Mouse (Mus musculus) erythroblast, adult 5-6 weeks (primary cell): ENCODE measurements around the gene 1700030J22Rik. TPM values are rescaled to one million over a fixed set of nuclear protein-coding genes. Genes with fewer than 3 reads are reported as not detected.

ENCODE experiments used
- ATAC-seq: replicated peaks from 2 replicates; pipeline ENCODE4 v1.8.0; 2016; ENCODE audit warnings: moderate number of reproducible peaks, mild to moderate bottlenecking, moderate TSS enrichment, inconsistent platforms; ENCODE audit not compliant: poor library complexity, low FRiP score, severe bottlenecking
- total RNA-seq, 2 experiments: library from RNA; stranded (forward) in 1 of 2; stranded (reverse) in 1 of 2; fragments of 150-400 nt in 1 of 2; fragments of 200-764, 138-1000 nt in 1 of 2; gene quantifications; 2 replicates each; pipeline versions ENCODE4 v1.2.3 to v1.2.4; 2015 to 2017; ENCODE audit warnings: low replicate concordance in 2 of 2

The 1700030J22Rik gene
- total RNA-seq, 2 experiments from 2014 or later, result not detected

DNA sequence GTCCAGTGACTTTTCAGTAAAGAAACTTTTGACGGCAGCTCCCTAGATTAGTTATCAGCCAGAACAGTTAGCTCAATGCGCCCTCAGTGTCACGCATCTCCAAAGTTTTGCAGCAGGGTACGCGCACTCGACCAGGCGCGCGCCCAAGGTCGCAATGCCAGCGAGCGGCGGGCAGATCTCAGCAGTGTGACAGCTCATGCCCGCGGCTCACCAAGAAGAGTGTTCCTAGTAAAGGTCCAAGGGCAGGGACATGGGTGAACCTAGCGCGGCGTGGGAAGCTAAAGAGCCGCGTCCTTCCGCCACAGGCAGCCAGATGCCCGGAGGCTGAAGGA lies 57.8 kb downstream of the 1700030J22Rik start:
- peak; percentile 72 for ATAC-seq

Other genes with a start within 250 kb of the 1700030J22Rik start
- gene Cdyl2, start 246.0 kb downstream of the 1700030J22Rik start, total RNA-seq (2015; ENCODE audit: low replicate concordance), result 1.9 and 2.1 TPM in 2 replicates
- gene Cdyl2, start 246.0 kb downstream of the 1700030J22Rik start, total RNA-seq (2017; ENCODE audit: low replicate concordance), result 2.5 and 3.6 TPM in 2 replicates
- 12.5 and 20.0 TPM in 2 replicates for gene Cmc2, start 57.5 kb downstream of the 1700030J22Rik start, total RNA-seq (2015; ENCODE audit: low replicate concordance)
- 26.9 and 35.7 TPM in 2 replicates for gene Cmc2, start 57.5 kb downstream of the 1700030J22Rik start, total RNA-seq (2017; ENCODE audit: low replicate concordance)
- gene Cenpn, start 57.2 kb downstream of the 1700030J22Rik start, total RNA-seq (2015; ENCODE audit: low replicate concordance), result 14.2 and 14.6 TPM in 2 replicates
- 11.0 and 11.9 TPM in 2 replicates for gene Cenpn, start 57.2 kb downstream of the 1700030J22Rik start, total RNA-seq (2017; ENCODE audit: low replicate concordance)
- gene Atmin, start 35.6 kb downstream of the 1700030J22Rik start, total RNA-seq (2015; ENCODE audit: low replicate concordance), result 3.3 and 5.0 TPM in 2 replicates
- 2.8 and 3.9 TPM in 2 replicates for gene Atmin, start 35.6 kb downstream of the 1700030J22Rik start, total RNA-seq (2017; ENCODE audit: low replicate concordance)
- 9.8 and 19.0 TPM in 2 replicates for gene Gcsh, start 14.6 kb upstream of the 1700030J22Rik start, total RNA-seq (2015; ENCODE audit: low replicate concordance)
- 9.8 and 11.2 TPM in 2 replicates for gene Gcsh, start 14.6 kb upstream of the 1700030J22Rik start, total RNA-seq (2017; ENCODE audit: low replicate concordance)
- gene Pkd1l2, start 103.5 kb upstream of the 1700030J22Rik start, total RNA-seq (2015; ENCODE audit: low replicate concordance), result not detected in 2 replicates
- not detected in 2 replicates for gene Pkd1l2, start 103.5 kb upstream of the 1700030J22Rik start, total RNA-seq (2017; ENCODE audit: low replicate concordance)
- gene Bco1, start 116.9 kb upstream of the 1700030J22Rik start, total RNA-seq (2015; ENCODE audit: low replicate concordance), result not detected in 2 replicates
- not detected in 2 replicates for gene Bco1, start 116.9 kb upstream of the 1700030J22Rik start, total RNA-seq (2017; ENCODE audit: low replicate concordance)
- gene Gan, start 179.2 kb upstream of the 1700030J22Rik start, total RNA-seq (2015; ENCODE audit: low replicate concordance), result 18.1 and 25.9 TPM in 2 replicates
- 29.7 and 31.4 TPM in 2 replicates for gene Gan, start 179.2 kb upstream of the 1700030J22Rik start, total RNA-seq (2017; ENCODE audit: low replicate concordance)